Mouse (Mus musculus): ENCODE data around the gene Babam2.
A peak's percentile ranks its signal among the peaks of the same experiment; 100 is the strongest.

Gene Babam2

DNA sequence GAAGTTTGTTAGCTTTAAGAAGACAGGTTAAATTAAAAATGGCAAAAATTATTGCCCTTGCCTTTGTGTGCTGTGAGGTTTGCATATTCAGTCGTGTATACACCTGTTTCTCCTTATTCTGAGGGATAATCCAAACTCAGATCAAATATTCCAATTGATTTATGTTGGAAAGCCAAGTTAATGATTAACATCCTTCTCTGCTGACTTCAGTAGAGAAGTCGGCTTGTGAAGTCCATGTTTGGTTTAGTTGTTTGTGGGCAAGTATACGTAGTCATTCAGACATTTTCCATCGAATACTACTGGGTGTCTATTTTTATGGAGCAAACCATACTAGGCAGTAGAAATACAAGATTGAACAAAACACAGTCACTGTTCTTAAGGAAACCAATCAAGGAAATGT is 187.5 kb downstream of the Babam2 start:
- no peak for DNase-seq (ENCODE audit: low spot score)

DNA sequence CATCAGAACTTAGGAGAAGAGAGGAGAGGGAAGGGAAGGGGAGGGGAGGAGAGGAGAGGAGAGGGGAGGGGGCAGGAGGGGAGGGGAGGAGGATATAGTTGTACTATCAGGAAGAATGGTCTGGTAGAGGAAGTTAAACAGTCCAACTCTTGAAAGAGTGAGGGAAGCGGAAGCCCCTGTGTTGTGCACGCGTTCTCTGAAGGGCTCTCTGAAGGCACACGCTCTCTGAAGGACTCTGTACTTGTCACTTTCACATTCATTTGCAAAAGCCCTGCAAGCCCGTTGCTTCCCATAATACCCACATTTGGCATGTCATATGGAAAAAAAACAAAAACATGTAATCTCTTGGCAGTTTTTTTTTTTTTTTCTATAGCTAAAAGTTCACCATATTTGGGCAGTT is 190.1 kb downstream of the Babam2 start:
- no peak for DNase-seq (ENCODE audit: low spot score)

DNA sequence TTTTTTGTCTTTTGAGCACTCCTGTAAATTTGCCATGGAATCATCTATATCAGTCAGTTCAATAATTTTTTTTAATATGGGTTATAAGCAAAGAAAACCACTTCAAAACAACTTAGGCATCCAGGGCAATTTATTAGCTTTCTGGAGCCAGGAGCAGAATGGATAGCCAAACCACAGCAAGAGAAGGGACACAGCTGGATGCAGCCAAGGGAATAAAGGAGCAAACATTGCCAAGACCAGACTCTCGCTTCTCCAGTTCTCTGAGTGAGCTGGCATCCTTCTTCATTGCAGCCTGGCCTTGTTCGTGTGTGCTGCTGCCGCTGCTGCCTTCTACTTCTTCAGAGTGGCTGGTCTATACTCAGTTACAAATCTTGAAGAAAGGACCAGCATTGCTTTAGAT is 190.9 kb downstream of the Babam2 start:
- DNase-seq (ENCODE audit: low spot score): peak; percentile 85

DNA sequence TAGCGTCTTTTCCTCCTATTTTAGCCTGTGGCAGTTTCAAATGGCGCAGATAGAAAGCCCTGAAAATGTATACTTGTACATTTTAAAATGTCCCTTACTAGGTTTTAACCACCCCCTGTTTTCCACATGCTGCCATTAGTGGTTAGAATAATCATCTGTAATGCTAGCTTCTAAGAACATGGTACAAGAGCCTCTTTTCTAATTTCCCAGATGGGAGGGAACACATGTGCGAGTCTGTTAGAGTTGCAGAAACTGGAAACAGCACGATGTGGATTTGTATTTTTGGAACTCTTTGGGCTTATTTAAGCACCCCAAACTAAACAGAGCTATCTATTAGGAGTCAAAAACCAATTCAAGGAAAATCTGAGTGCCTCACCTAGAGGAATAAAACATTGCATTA is 195.1 kb downstream of the Babam2 start:
- no peak for DNase-seq (ENCODE audit: low spot score)

DNA sequence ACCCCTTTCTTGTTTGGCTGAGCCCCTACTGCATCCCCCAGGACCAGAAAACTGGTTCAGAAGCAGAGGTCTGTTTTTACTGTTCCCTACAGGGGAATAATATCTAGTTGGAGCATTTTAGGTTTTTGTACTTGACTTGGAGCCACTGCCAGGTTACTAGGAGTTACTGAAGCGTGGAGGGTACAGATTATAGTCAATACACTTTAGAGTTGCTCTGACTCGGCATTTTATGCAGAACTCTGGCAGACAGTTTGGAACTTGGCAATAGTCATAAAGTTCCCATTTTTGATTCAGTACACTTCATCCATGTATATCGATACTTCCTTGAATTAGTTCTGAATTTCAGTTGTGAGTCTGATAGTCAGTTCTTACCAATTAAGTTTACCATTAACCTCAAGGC is 202.4 kb downstream of the Babam2 start:
- DNase-seq (ENCODE audit: low spot score): no peak

DNA sequence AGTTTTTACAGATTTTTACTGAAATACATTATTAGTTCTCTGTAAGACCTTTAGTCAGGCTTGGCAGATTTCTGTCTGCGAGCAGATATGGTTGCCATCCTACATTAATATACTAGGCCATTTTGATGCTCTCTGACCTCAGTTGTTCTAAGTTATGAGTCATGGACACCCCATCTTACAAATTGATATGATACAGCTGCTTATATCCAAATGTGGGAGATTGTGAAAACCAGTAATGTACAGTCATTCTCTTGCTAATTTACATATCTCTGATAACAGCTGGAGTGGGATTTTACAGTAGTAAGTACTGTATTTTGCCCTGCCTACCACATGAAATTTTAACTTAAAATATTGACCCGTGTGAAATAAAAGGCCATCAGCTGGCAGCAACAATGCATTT is 204.7 kb downstream of the Babam2 start:
- DNase-seq (ENCODE audit: low spot score): no peak

DNA sequence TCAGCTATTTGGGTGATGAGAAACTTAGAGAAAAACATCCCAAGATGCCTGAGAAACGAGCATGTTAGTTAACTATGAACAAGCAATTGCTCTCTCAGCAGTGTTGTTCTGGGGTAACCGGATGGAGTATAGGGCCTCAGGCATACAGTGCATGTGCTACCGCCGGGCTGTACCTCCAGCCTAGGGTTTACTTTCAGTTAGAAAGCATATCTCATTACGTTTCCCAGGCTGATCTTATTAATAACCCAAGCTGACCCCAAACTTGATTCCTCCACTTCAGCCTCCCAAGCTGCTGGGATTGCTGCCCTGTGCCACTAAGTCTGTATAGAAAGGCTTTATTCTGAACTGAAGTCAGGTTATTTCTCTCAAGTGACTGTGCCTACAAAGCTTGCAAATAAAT is 205.4 kb downstream of the Babam2 start:
- no peak for DNase-seq (ENCODE audit: low spot score)

DNA sequence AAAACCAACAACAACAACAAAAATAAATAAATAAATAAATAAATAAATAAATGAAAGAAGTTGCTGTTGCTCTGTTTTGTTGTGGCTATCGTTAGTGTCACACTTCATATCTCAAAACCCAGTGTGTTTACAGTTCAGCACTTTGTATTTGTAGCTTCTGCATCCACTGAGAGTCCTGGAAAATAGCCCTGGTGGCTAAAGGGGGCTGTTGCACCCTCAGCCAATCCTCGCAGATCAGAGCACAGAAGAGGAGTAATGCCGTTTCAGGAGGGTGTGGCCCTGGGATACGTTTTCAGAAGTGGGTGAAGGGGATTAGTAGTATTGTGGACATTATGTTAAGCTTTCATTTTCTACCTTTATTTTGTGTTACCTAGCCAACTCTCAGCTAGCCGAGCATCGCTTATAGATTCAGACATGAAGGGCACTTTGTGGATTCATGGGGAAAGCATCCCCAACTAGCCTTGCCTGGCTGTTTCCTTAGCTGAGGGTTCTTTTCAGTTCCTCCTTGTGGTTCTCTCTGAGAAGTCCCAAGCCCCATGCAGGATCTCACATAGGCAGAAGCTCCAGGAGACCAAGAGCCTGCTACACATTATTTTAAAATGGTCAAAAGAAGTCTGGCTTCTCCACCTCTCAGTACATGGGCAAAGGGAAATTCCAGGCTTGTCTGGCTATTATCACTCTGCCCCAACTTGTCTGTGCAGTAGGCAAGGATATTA is 207.6 kb downstream of the Babam2 start:
- no peak for DNase-seq (ENCODE audit: low spot score)

DNA sequence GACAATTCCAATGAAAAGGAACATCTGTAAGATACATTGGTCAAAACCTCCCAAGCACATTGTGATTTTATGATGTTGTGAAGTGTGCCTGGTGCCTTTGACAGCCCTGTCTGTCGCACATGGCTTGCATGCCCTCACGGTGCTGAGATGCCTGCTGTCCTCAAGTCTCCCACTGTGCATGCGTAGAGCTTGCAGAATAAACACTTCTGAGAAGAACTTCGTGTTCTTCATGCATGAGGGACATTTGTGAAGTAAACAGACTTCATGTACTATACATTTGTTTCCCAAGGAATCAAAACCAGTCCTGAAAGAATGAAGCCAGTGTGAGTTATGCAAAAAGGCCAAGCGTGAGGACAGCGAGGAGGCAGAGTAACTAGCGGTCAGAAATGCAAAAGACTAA is 208.3 kb downstream of the Babam2 start:
- DNase-seq (ENCODE audit: low spot score): no peak

DNA sequence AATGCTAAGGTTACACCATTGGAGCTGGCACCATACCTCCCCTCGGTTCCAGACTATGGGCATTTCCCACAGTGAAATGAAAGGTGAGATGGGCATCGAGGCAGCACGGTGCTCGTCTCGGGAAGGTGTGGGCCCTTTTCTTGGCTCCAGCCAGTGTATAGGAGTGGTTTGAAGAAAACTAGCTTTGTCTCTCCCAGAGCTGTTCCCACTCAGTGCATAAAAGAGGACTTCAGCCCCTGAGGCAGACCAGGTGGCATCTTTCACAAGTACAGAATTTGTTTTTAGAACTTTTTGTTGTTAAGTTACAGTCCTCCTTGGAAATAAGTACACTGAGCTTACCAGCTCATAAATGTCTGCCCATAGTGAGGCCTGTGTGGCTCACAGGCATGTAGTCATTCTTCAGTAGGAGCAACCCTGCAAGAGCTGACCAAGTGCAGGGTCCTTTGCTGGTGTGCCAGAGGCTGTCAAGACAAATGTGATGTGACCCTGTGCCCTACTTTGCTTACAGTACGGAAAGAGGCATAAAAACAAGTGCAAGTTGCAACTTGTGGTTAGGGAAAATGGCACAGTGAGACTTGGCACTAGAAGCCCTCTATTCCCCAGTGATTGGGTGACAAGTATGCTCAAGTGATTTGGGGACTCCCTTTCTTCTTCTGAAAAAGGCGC is 208.9 kb downstream of the Babam2 start:
- DNase-seq (ENCODE audit: low spot score): peak; percentile 71

DNA sequence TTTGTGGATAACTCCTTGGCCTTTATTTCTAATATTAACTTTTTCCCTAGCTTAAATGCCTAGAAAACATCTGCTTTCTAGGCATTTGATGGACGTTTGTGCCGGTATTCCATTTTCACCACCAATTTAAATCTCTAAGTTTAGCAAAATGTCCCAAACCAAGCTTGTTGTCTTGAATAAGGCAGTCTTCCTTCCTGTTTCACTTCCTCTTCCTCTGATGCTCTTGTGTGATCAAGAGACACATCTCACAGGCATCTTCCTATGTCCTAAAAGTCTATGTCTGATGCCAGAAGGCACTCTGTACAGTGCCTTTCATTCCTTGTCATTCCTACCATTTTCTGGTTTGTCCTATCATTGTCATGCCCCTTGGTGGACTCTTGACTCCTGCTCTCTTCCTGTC is 210.5 kb downstream of the Babam2 start:
- no peak for DNase-seq (ENCODE audit: low spot score)

DNA sequence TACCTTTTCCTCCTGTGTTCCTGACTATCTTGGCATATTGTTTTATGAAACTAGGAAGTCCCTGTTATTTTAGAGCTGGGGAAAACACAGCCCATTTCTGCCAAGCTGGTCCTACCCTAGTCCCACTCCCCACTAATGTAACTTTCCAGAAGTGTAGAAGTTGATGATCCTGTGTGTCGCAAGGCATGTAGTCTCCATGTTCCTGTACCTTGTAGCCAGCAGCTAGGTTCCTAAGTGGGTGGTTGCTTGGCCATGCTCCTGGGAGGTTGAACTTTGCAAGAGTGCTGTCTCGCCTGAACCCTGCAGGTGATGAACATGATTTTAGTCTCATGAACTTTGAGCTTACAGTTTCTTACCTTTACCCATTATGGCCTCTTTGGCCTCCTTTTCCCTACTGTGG is 211.3 kb downstream of the Babam2 start:
- no peak for DNase-seq (ENCODE audit: low spot score)

DNA sequence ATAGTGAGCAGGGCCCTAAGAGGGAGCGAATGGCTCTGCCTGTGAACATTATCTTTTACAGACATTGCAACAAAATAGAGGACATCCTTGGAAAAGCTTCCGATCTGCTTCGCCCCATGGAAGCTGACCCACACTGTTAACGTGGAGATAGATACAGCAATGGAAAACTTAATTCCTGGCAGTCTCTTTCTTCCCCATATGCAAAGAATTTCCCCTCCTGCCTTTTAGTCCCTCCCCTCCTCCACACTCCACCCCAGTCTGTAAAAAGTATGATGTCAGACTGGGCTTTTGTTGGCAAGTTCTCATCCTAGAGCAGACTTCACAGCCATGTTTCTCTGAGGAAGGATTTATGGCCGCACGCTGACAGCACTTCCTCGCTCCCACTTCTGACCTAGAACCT is 218.8 kb downstream of the Babam2 start:
- no peak for DNase-seq (ENCODE audit: low spot score)

DNA sequence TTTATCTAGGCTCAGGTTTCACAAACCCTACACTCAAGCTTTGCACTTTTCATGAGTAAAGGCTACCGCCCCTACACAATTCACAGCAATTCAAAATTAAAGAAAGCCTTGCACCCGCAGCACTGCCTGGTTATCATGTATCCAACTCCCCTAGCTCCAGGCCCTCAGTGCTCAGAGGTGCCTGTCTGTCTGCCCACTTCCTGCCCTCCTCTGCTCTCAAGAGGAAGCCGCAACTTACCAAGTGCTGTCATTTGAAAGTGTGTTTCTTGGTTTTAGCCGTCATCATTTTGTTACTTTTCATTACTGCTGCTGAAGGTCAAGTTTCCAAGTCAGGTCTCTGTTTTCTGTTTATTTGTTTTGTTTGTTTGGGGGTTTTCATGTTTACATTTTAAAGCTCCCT is 221.1 kb downstream of the Babam2 start:
- DNase-seq (ENCODE audit: low spot score): no peak

DNA sequence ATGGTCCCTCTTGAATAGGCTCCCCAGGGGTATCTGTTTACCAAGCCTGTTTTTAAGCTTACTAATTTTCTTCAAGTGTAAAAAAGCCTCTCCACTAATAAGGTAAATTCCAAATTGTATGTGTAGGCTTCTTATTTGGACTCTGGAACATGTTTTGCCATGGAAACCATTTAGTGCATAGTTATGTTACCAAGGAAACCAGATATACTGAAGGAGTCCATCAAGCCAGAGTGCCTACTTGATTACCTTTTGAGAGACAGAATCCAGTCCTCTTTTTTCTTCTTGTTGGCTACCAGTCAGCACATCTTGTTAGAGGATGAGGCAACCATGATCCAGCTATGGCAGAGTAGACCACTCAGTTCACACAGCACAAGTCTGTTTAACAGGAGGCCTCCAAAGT is 222.6 kb downstream of the Babam2 start:
- DNase-seq (ENCODE audit: low spot score): no peak

DNA sequence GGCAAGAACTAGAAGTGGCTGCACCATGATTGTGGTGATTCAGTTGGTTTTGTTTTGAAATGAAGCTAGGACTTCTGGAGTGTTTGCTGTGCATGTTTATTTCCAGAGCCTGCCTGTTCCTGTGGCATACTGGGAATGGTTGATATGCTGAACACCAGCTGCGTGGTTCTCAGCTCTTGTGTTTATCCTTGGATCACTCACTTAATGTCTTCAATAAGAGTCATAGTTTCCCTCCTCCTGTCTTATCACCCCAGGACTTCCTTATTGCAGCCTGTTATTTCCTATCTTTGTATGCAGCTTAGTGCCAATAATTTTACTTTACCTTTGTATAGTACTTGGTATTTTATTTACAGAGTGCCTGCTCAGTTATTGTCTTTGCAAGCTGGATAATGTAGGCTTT is 223.4 kb downstream of the Babam2 start:
- no peak for DNase-seq (ENCODE audit: low spot score)

DNA sequence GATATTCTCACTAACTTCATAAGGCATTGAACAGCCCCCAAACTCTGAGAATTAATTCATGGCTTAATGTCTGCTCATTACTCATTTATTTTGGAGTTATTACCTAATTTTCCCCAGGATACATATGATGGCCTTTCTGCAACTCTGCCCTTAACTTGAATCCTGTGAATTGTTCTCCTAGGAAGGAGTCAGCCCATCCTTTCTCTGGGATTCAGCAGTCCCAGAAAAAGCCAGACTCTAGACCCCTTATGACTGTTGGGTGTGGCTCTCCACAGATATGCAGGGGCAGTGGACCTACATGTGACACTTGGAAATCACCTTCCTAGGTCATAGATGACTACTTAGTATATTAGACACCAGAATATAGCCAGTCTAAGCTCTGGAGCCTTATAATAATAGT is 226.6 kb downstream of the Babam2 start:
- DNase-seq (ENCODE audit: low spot score): no peak

DNA sequence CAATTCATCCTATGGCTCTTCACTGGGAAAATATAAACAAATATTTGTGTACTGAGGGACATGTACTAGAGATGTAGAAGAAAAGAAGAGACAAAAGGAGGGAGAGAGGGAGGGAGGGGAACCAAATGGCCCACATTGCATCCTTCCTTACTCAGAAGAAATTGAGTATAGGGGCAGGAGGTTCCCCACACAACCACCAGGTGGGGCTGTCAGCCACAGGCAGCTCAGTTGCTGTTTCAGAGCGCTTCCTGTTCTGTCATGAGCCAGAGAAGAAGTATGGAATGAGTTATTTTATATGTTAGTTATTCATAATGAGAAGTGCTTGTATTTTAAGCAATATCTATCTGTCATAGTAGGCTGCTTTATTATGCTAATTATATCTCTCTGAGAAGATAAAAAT is 229.1 kb downstream of the Babam2 start:
- peak; percentile 27 for DNase-seq (ENCODE audit: low spot score)

DNA sequence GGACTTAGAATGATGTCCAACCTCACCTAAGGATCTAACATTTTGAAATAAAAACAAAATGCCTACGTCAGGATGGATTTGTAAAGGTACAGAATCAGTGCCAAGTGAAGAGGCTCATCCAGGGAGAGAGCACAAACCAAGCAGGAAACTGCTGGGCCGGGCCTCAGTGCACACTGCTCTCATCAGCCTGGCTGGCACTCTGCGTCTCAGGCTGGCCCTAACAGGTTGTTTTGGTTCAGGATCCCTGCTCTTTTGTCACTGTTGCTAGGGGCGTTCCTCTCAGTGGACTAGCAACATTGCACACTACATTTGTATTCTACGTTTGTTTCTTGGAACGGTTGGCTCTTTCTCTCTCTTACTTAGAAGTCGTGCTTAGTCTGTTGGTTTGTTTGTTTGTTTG is 231.5 kb downstream of the Babam2 start:
- peak; percentile 13 for DNase-seq (ENCODE audit: low spot score)

DNA sequence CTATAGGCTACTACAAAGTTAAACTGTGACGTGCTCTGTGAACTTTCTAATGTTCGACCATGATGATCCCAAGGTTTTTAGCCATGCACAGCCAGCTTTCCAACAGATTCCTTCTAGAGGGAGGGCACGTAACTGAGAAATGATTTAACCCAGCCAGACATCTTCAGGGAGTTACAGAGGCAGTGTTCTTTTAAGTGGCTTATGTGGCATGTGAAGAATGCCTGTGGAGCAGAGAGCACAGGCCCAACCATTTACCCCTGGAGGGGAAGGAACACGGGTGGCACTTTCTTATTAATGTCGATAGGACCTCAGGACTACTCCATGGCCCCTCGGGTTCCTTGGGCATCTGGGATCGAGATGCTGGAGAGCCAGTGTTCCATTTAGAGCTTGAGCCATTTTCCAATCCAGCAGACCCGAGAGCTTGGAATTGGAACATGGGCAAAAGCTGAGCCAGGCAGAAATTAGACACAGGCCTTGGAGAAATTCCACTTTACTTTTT is 233.7 kb downstream of the Babam2 start:
- DNase-seq (ENCODE audit: low spot score): no peak

DNA sequence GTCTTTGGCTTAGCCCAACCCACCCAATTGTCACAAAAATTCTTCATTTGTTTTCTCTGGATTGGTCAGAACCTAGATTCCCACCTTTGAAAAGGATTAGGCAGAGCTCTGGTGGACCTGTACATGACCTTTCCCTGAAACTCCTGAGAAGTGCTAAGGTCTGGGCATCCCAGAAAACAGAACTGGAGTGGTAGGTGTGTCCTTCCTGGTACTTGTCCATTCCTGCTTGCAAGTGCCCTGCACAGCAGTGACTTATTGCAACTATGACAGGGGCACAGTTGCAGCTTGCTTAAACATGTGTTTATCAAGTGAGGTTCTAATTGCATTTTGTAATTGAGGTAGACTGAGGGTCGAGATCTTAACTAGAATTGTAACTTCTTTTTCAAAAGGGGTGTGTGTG is 234.2 kb downstream of the Babam2 start:
- DNase-seq (ENCODE audit: low spot score): no peak

DNA sequence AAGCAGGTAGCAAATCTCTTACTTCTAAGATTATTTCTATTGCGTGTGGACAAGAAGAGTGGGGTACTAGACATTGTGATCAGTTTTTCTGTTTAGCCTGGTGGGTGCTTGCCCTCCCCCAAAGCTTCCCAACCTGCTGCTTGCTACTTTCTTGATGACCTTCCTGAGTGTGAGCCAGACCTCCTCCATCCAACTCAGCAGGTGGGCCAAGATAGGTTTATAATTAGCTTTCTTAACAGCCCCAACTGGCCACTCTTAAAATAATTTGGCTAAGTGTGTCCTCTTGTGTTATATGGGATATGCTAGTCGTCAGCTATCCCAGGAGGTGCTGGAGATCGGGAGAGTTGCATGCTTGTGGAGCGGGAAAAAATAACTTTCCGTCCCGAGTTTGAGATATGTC is 235.8 kb downstream of the Babam2 start:
- DNase-seq (ENCODE audit: low spot score): no peak

DNA sequence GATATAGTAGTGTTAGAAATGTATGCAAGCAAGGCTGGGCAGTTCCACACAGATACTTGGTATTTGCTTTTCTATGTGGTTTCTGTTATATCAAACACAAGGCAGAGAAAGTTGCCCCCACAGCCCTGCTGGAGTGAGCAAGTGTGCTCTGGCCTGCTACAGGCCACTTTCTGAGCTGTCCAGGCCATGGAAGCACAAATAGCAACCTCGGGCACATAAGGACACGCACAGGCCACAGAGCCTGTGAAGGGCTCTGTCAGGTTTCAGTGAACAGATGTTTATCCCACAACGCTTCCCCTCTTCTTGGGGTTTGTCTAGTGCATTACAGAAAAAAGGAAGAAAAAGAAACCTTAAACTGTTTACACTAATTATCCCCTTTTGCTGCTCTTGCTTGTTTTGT is 236.9 kb downstream of the Babam2 start:
- no peak for DNase-seq (ENCODE audit: low spot score)

DNA sequence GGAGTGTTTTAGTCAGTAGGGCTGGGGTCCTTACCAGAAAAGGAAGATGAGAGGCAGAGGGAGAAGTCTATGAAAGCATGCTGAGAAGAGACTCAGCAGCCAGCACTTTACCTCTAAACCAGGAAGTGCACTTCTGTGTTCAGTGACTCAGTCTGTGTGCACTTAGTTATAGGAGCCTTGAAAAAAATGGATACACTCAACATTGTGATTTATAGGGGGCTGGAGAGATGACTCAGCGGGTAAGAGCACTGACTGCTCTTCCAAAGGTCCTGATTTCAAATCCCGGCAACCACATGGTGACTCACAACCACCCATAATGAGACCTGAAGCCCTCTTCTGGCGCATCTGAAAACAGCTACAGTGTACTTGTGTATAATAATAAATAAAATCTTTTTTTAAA is 238.5 kb downstream of the Babam2 start:
- DNase-seq (ENCODE audit: low spot score): no peak
